Mouse (Mus musculus): ENCODE data around the gene Pank1. TPM values are rescaled to one million over a fixed set of nuclear protein-coding genes. Genes with fewer than 3 reads are reported as not detected.

Pank1 gene
- polyA plus RNA-seq, 1 experiment from 2014 or later = 10.7 TPM

- no peaks in the 10 kb centered on the region for H3K4me1 ChIP-seq (ENCODE audit: control insufficient read depth, insufficient read depth, low read length)
- H3K36me3 ChIP-seq (ENCODE audit: control insufficient read depth, insufficient read depth, low read length) = 0 out of 2 replicates have a peak, but pooled peaks cover 3% of the 10 kb centered on the region
- H3K9me3 ChIP-seq (ENCODE audit: control insufficient read depth, low read length) = no peaks in the 10 kb centered on the region
- H3K4me2 ChIP-seq (ENCODE audit: low read length) = no peak overlapping the region
- H3K27me3 ChIP-seq (ENCODE audit: control insufficient read depth, insufficient read depth, low read length) = no peaks in the 10 kb centered on the region
- no peak overlapping the region for H3K4me3 ChIP-seq (replicated peaks; ENCODE audit: low read depth, low read length)
- no peak overlapping the region for H3K27ac ChIP-seq (replicated peaks; ENCODE audit: low read depth, low read length)
- ATAC-seq (ENCODE audit: low FRiP score, low TSS enrichment) (no peak), DNase-seq (peak; percentile 67)
- H3K9ac ChIP-seq (replicated peaks; ENCODE audit: low read length) = no peak overlapping the region
- 75% methylated on average over 13 of the region's 13 CpGs for WGBS
These were observed 53.2 kb downstream of the Pank1 start for GRCm38 (mm10) chr19:34825946-34826655.

GRCm38 (mm10) chr19:34819577-34820170 is 59.6 kb downstream of the Pank1 start:
- no peak overlapping the region for H3K4me3 ChIP-seq (replicated peaks; ENCODE audit: low read depth, low read length)
- ATAC-seq (ENCODE audit: low FRiP score, low TSS enrichment) (no peak), DNase-seq (no peak)
- H3K9me3 ChIP-seq (ENCODE audit: control insufficient read depth, low read length) = no peaks in the 10 kb centered on the region
- 92% methylated on average over 5 of the region's 5 CpGs for WGBS
- no peak overlapping the region for H3K9ac ChIP-seq (replicated peaks; ENCODE audit: low read length)
- H3K27me3 ChIP-seq (ENCODE audit: control insufficient read depth, insufficient read depth, low read length) = no peaks in the 10 kb centered on the region
- H3K4me1 ChIP-seq (ENCODE audit: control insufficient read depth, insufficient read depth, low read length) = peaks cover 3% of the 10 kb centered on the region
- H3K27ac ChIP-seq (replicated peaks; ENCODE audit: low read depth, low read length) = no peak overlapping the region
- no peak overlapping the region for H3K4me2 ChIP-seq (ENCODE audit: low read length)
- 0 out of 2 replicates have a peak, but pooled peaks cover 3% of the 10 kb centered on the region for H3K36me3 ChIP-seq (ENCODE audit: control insufficient read depth, insufficient read depth, low read length)

GRCm38 (mm10) chr19:34815371-34815770 is 63.9 kb downstream of the Pank1 start:
- Histone ChIP-seq H3K9ac (replicated peaks; ENCODE audit: low read length) (no peak overlapping the region), H3K4me3 (replicated peaks; ENCODE audit: low read depth, low read length) (no peak overlapping the region), H3K36me3 (ENCODE audit: control insufficient read depth, insufficient read depth, low read length) (no peaks in the 10 kb centered on the region), H3K27me3 (ENCODE audit: control insufficient read depth, insufficient read depth, low read length) (no peaks in the 10 kb centered on the region), H3K4me1 (ENCODE audit: control insufficient read depth, insufficient read depth, low read length) (peaks cover 5% of the 10 kb centered on the region), H3K27ac (replicated peaks; ENCODE audit: low read depth, low read length) (0 out of 2 replicates have a peak overlapping the region, but pooled peaks have one; percentile 9), H3K4me2 (ENCODE audit: low read length) (no peak overlapping the region), H3K9me3 (ENCODE audit: control insufficient read depth, low read length) (no peaks in the 10 kb centered on the region)
- DNase-seq (no peak), ATAC-seq (ENCODE audit: low FRiP score, low TSS enrichment) (no peak)
- 87% methylated on average over 4 of the region's 4 CpGs for WGBS

- Histone ChIP-seq H3K9ac (replicated peaks; ENCODE audit: low read length) (no peak overlapping the region), H3K27ac (replicated peaks; ENCODE audit: low read depth, low read length) (peak overlapping the region; percentile 21; the same call in 1 of the 2 replicates), H3K4me3 (replicated peaks; ENCODE audit: low read depth, low read length) (no peak overlapping the region), H3K36me3 (ENCODE audit: control insufficient read depth, insufficient read depth, low read length) (no peaks in the 10 kb centered on the region), H3K4me2 (ENCODE audit: low read length) (no peak overlapping the region), H3K27me3 (ENCODE audit: control insufficient read depth, insufficient read depth, low read length) (no peaks in the 10 kb centered on the region), H3K9me3 (ENCODE audit: control insufficient read depth, low read length) (no peaks in the 10 kb centered on the region), H3K4me1 (ENCODE audit: control insufficient read depth, insufficient read depth, low read length) (peaks cover 5% of the 10 kb centered on the region)
- DNase-seq (peak; percentile 77), ATAC-seq (ENCODE audit: low FRiP score, low TSS enrichment) (peak; percentile 80; the same call in 1 of the 2 replicates)
- WGBS = 38% methylated on average over 4 of the region's 4 CpGs
These were observed 64.6 kb downstream of the Pank1 start for GRCm38 (mm10) chr19:34814696-34815095.

- H3K27me3 ChIP-seq (ENCODE audit: control insufficient read depth, insufficient read depth, low read length) = no peaks in the 10 kb centered on the region
- WGBS = 95% methylated on average over 6 of the region's 6 CpGs
These were observed 65.3 kb downstream of the Pank1 start for GRCm38 (mm10) chr19:34813961-34814360.

GRCm38 (mm10) chr19:34813533-34813932 is 65.7 kb downstream of the Pank1 start:
- Histone ChIP-seq H3K9ac (replicated peaks; ENCODE audit: low read length) (no peak overlapping the region), H3K4me3 (replicated peaks; ENCODE audit: low read depth, low read length) (no peak overlapping the region), H3K9me3 (ENCODE audit: control insufficient read depth, low read length) (no peaks in the 10 kb centered on the region), H3K27me3 (ENCODE audit: control insufficient read depth, insufficient read depth, low read length) (no peaks in the 10 kb centered on the region), H3K36me3 (ENCODE audit: control insufficient read depth, insufficient read depth, low read length) (no peaks in the 10 kb centered on the region), H3K4me1 (ENCODE audit: control insufficient read depth, insufficient read depth, low read length) (peaks cover 5% of the 10 kb centered on the region), H3K27ac (replicated peaks; ENCODE audit: low read depth, low read length) (no peak overlapping the region), H3K4me2 (ENCODE audit: low read length) (no peak overlapping the region)
- no peak for ATAC-seq (ENCODE audit: low FRiP score, low TSS enrichment)
- 93% methylated on average over 2 of the region's 2 CpGs for WGBS
- no peak for DNase-seq

More at GRCm38 (mm10) chr19:34813961-34814360, 65.3 kb downstream of the Pank1 start:
- no peak for DNase-seq
- H3K4me2 ChIP-seq (ENCODE audit: low read length) = no peak overlapping the region
- H3K36me3 ChIP-seq (ENCODE audit: control insufficient read depth, insufficient read depth, low read length) = no peaks in the 10 kb centered on the region
- H3K9ac ChIP-seq (replicated peaks; ENCODE audit: low read length) = no peak overlapping the region
- peaks cover 5% of the 10 kb centered on the region for H3K4me1 ChIP-seq (ENCODE audit: control insufficient read depth, insufficient read depth, low read length)
- H3K4me3 ChIP-seq (replicated peaks; ENCODE audit: low read depth, low read length) = no peak overlapping the region
- H3K27ac ChIP-seq (replicated peaks; ENCODE audit: low read depth, low read length) = 0 out of 2 replicates have a peak overlapping the region, but pooled peaks have one; percentile 22
- no peaks in the 10 kb centered on the region for H3K9me3 ChIP-seq (ENCODE audit: control insufficient read depth, low read length)
- no peak for ATAC-seq (ENCODE audit: low FRiP score, low TSS enrichment)

- H3K9ac ChIP-seq (replicated peaks; ENCODE audit: low read length) = no peak overlapping the region
- H3K27me3 ChIP-seq (ENCODE audit: control insufficient read depth, insufficient read depth, low read length) = no peaks in the 10 kb centered on the region
- H3K9me3 ChIP-seq (ENCODE audit: control insufficient read depth, low read length) = no peaks in the 10 kb centered on the region
- peaks cover 5% of the 10 kb centered on the region for H3K4me1 ChIP-seq (ENCODE audit: control insufficient read depth, insufficient read depth, low read length)
- ATAC-seq (ENCODE audit: low FRiP score, low TSS enrichment) = no peak
- no peak overlapping the region for H3K4me2 ChIP-seq (ENCODE audit: low read length)
- no peak overlapping the region for H3K4me3 ChIP-seq (replicated peaks; ENCODE audit: low read depth, low read length)
- no peak for DNase-seq
- no peaks in the 10 kb centered on the region for H3K36me3 ChIP-seq (ENCODE audit: control insufficient read depth, insufficient read depth, low read length)
- WGBS = 91% methylated on average over 4 of the region's 4 CpGs
- no peak overlapping the region for H3K27ac ChIP-seq (replicated peaks; ENCODE audit: low read depth, low read length)
These were observed 66.5 kb downstream of the Pank1 start for GRCm38 (mm10) chr19:34812711-34813110.

- Histone ChIP-seq H3K4me2 (ENCODE audit: low read length) (no peak overlapping the region), H3K9ac (replicated peaks; ENCODE audit: low read length) (no peak overlapping the region), H3K27me3 (ENCODE audit: control insufficient read depth, insufficient read depth, low read length) (no peaks in the 10 kb centered on the region), H3K4me3 (replicated peaks; ENCODE audit: low read depth, low read length) (no peak overlapping the region), H3K36me3 (ENCODE audit: control insufficient read depth, insufficient read depth, low read length) (no peaks in the 10 kb centered on the region), H3K4me1 (ENCODE audit: control insufficient read depth, insufficient read depth, low read length) (no peaks in the 10 kb centered on the region), H3K27ac (replicated peaks; ENCODE audit: low read depth, low read length) (no peak overlapping the region), H3K9me3 (ENCODE audit: control insufficient read depth, low read length) (no peaks in the 10 kb centered on the region)
- DNase-seq (no peak), ATAC-seq (ENCODE audit: low FRiP score, low TSS enrichment) (no peak)
- WGBS = 95% methylated on average over 5 of the region's 5 CpGs
These were observed 72.1 kb downstream of the Pank1 start for GRCm38 (mm10) chr19:34807173-34807572.

GRCm38 (mm10) chr19:34805071-34805470 is 74.2 kb downstream of the Pank1 start:
- Histone ChIP-seq H3K9me3 (ENCODE audit: control insufficient read depth, low read length) (no peaks in the 10 kb centered on the region), H3K4me1 (ENCODE audit: control insufficient read depth, insufficient read depth, low read length) (no peaks in the 10 kb centered on the region), H3K4me2 (ENCODE audit: low read length) (no peak overlapping the region), H3K9ac (replicated peaks; ENCODE audit: low read length) (no peak overlapping the region), H3K36me3 (ENCODE audit: control insufficient read depth, insufficient read depth, low read length) (no peaks in the 10 kb centered on the region), H3K27me3 (ENCODE audit: control insufficient read depth, insufficient read depth, low read length) (no peaks in the 10 kb centered on the region), H3K27ac (replicated peaks; ENCODE audit: low read depth, low read length) (no peak overlapping the region), H3K4me3 (replicated peaks; ENCODE audit: low read depth, low read length) (no peak overlapping the region)
- DNase-seq (no peak), ATAC-seq (ENCODE audit: low FRiP score, low TSS enrichment) (no peak)
- WGBS = 83% methylated on average over 2 of the region's 2 CpGs

All from midbrain, embryonic 14.5 days (tissue).